25 mouse cellular contexts compared by ENCODE assay signal in genomic region chr4:137194106-137194505, GRCm38 (mm10).
DNase-seq lines count a peak whose midpoint lies in the region; TF ChIP-seq lines count a peak whose summit lies in the region.
"Had no signal": no experiment of that assay in that cellular context is flagged by ENCODE, and none has a peak within 500 bp of the region (broad histone marks: within the 10 kb centered on the region; RNA-seq: fewer than 3 reads in every experiment).

No protein-coding gene starts in this region.

- DNase-seq in gastrocnemius, adult 2 months, result peak; percentile 90
- peak; percentile 62 to 84 for DNase-seq in gastrocnemius, adult 8-10 months (ENCODE audit: low spot score in 2 of 2)
- DNase-seq in gastrocnemius, postnatal 25 days, result peak; percentile 82
- DNase-seq in thymus, postnatal 0 days (ENCODE audit: low spot score), result no peak
- no peak for DNase-seq in ovary, postnatal 10 days (ENCODE audit: low spot score)
- no peak for DNase-seq in right cerebral cortex, adult 2 months (ENCODE audit: low spot score in 2 of 2)
- DNase-seq: adrenal gland, adult 2 months; adrenal gland, postnatal 14 days; cerebellum, adult 11 months; cerebellum, adult 2 months; cerebellum, adult 9-11 months; cerebellum, postnatal 36 days; embryo, embryonic 11 days; forebrain, postnatal 0 days; heart, adult 2 months; heart, postnatal 14 days; heart, postnatal 4 days had no signal

- no peak for TF ChIP-seq CTCF in gastrocnemius, adult 2 months (IDR thresholded peaks at IDR 0.05)

- peak overlapping the region; percentile 80 for H3K27ac ChIP-seq in gastrocnemius, adult 2 months
- H3K27ac ChIP-seq: embryonic facial prominence, embryonic 10.5 days; embryonic facial prominence, embryonic 13.5 days; forebrain, embryonic 13.5 days; heart, adult 2 months; heart, embryonic 10.5 days; heart, embryonic 13.5 days; hindbrain, embryonic 14.5 days; hindbrain, postnatal 0 days had no signal

- intact Hi-C loops in gastrocnemius, adult 2 months (cut with DNase I), result loop anchor here (2.0 kb wide), 2 partner anchors 83 to 93 kb away; partner anchors contain the start of gene Wnt4

- H3K4me3 ChIP-seq in gastrocnemius, adult 2 months, result no peak overlapping the region
- H3K4me3 ChIP-seq: embryonic facial prominence, embryonic 10.5 days; embryonic facial prominence, embryonic 13.5 days; erythroblast, embryonic 14.5 days; forebrain, embryonic 13.5 days; heart, adult 2 months; heart, embryonic 10.5 days; heart, embryonic 13.5 days had no signal

Comparison
In these comparisons a context has a peak if more than half of its experiments do, and no peak if none do; other contexts are left out.
1. DNase-seq: peak in gastrocnemius, adult 2 months (single experiment), gastrocnemius, adult 8-10 months (2 of 2) and gastrocnemius, postnatal 25 days (single experiment); none in thymus, postnatal 0 days (single experiment), ovary, postnatal 10 days (single experiment) and right cerebral cortex, adult 2 months (0 of 2).